Mouse (Mus musculus): ENCODE results near the gene Parp6. TPM values are rescaled to one million over a fixed set of nuclear protein-coding genes. Genes with fewer than 3 reads are reported as not detected.

Gene Parp6
- total RNA-seq (2021) = 10 to 100 TPM; 16.7 to 17.3 TPM

- peak; percentile 100 for DNase-seq
Observed at GRCm38 (mm10) chr9:59616622-59617306, at the start of gene Parp6. Parp6 (plus strand) TSS chr9:59617284.

GRCm38 (mm10) chr9:59571852-59572251 lies 45.2 kb upstream of the Parp6 start:
- no peak for DNase-seq

GRCm38 (mm10) chr9:59577401-59577800 lies 39.7 kb upstream of the Parp6 start:
- no peak for DNase-seq

- peak; percentile 94 for DNase-seq
Observed at GRCm38 (mm10) chr9:59577844-59578504, 39.1 kb upstream of the Parp6 start, which contains the start of gene Celf6. Celf6 (plus strand) TSS chr9:59577917.

GRCm38 (mm10) chr9:59578505-59578867 lies 38.6 kb upstream of the Parp6 start:
- DNase-seq = no peak

GRCm38 (mm10) chr9:59584871-59585308 lies 32.2 kb upstream of the Parp6 start:
- DNase-seq = peak; percentile 80

- DNase-seq = no peak
Observed at GRCm38 (mm10) chr9:59588252-59588651, 28.8 kb upstream of the Parp6 start.

GRCm38 (mm10) chr9:59588710-59589671 lies 28.1 kb upstream of the Parp6 start:
- DNase-seq = no peak

GRCm38 (mm10) chr9:59589703-59590439 lies 27.2 kb upstream of the Parp6 start:
- DNase-seq = no peak

- DNase-seq = no peak
Observed at GRCm38 (mm10) chr9:59601661-59602060, 15.4 kb upstream of the Parp6 start.

GRCm38 (mm10) chr9:59605967-59606366 lies 11.1 kb upstream of the Parp6 start:
- no peak for DNase-seq

GRCm38 (mm10) chr9:59610950-59611349 lies 6.1 kb upstream of the Parp6 start:
- DNase-seq = no peak

GRCm38 (mm10) chr9:59615797-59616196 lies 1.3 kb upstream of the Parp6 start:
- DNase-seq = no peak

- no peak for DNase-seq
Observed at GRCm38 (mm10) chr9:59617307-59617973, 356 bp downstream of the Parp6 start.

- no peak for DNase-seq
Observed at GRCm38 (mm10) chr9:59638372-59638771, 21.3 kb downstream of the Parp6 start.

GRCm38 (mm10) chr9:59639936-59640335 lies 22.9 kb downstream of the Parp6 start:
- no peak for DNase-seq

GRCm38 (mm10) chr9:59641320-59641719 lies 24.2 kb downstream of the Parp6 start:
- no peak for DNase-seq

- DNase-seq = no peak
Observed at GRCm38 (mm10) chr9:59649911-59650310, 32.8 kb downstream of the Parp6 start.

- DNase-seq = no peak
Observed at GRCm38 (mm10) chr9:59653371-59653770, 36.3 kb downstream of the Parp6 start.

GRCm38 (mm10) chr9:59654450-59654983 lies 37.4 kb downstream of the Parp6 start:
- DNase-seq = no peak

- DNase-seq = peak; percentile 96
Observed at GRCm38 (mm10) chr9:59655958-59656634, 39.0 kb downstream of the Parp6 start, which contains the start of gene Pkm. Pkm (plus strand) TSS chr9:59656368.

Data from heart, postnatal 4 days (tissue).